ENCODE assay signal across 8 mouse cellular contexts in the genomic region with DNA sequence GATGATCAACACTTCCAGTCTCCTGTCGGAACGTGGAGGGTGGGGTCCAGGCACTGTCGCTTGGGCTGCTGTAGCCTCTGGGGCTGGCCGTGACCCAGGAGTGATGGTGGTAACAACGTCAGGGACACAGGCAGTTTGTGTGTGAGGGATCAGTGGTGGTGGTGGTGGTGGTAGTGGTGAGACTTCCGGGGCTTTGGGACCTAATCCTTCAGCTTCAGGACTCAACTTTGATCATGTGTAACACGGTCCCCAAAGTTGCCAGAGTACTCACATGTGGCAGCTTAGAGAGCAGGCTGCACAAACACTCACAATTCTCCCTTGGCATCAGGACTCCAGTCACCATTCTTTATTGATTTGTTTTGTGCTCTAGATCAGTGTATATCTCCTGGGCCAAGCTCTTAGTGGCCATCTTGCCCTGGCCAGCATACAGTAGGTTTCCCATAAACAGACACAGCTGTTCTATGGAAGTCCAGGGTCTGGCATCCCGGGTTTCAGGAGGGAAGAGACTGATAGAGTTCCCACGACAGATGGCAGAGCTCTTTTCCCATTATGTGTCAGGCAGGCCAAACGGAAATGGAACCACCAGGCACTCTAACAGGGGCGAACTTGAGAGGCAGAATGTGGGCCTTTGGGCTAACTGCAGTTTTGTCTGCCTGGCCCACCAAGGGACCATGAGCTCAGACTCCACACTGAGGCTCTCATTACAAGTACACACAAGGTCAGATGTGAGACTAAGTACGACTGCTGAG. TPM values are rescaled to one million over a fixed set of nuclear protein-coding genes. Genes with fewer than 3 reads are reported as not detected.
DNase-seq lines count a peak whose midpoint lies in the region; ATAC-seq and TF ChIP-seq lines count a peak whose summit lies in the region.

No protein-coding gene starts in this region.

- no peak for DNase-seq in cerebellum, adult 2 months
- no peak for DNase-seq in cerebellum, postnatal 36 days
- peak; percentile 62 for DNase-seq in liver, adult 2 months (ENCODE audit: extremely low read depth, low read depth, low spot score)
- DNase-seq in liver = no peak
- DNase-seq in forebrain, embryonic 14.5 days (ENCODE audit: low spot score) = no peak
- DNase-seq in liver, embryonic 14.5 days (ENCODE audit: low read depth in 3 of 3, low spot score in 3 of 3) = no peak
- DNase-seq in retina, postnatal 1 day = no peak

- H3K27ac ChIP-seq in cerebellum, adult 2 months (ENCODE audit: insufficient read depth, low read length) = peak overlapping the region; percentile 61
- peak overlapping the region; percentile 86 for H3K27ac ChIP-seq in liver, adult 2 months (replicated peaks; ENCODE audit: insufficient read depth, low read depth, low read length)
- peak overlapping the region; percentile 77 for H3K27ac ChIP-seq in forebrain, embryonic 14.5 days (ENCODE audit: low read depth, low read length)
- H3K27ac ChIP-seq in liver, embryonic 14.5 days = peak overlapping the region; percentile 78
- H3K27ac ChIP-seq in stomach, embryonic 16.5 days (ENCODE audit: low read length) = peak overlapping the region; percentile 89

- H3K4me2 ChIP-seq in forebrain, embryonic 14.5 days (ENCODE audit: low read length) = peak overlapping the region; percentile 69
- peak overlapping the region; percentile 92 for H3K4me2 ChIP-seq in liver, embryonic 14.5 days (ENCODE audit: low read depth)
- peak overlapping the region; percentile 67 for H3K4me2 ChIP-seq in stomach, embryonic 16.5 days (ENCODE audit: low read depth, low read length)

- peak overlapping the region; percentile 71 for H3K4me3 ChIP-seq in cerebellum, adult 2 months (replicated peaks; ENCODE audit: insufficient read depth, low read depth, low read length)
- peak overlapping the region; percentile 99 for H3K4me3 ChIP-seq in liver, adult 2 months (ENCODE audit: insufficient read depth, low read depth, low read length)
- peak overlapping the region; percentile 65 for H3K4me3 ChIP-seq in forebrain, embryonic 14.5 days (ENCODE audit: low read depth, low read length)
- peak overlapping the region; percentile 39 to 64 for H3K4me3 ChIP-seq in liver, embryonic 14.5 days (ENCODE audit: insufficient read depth in 1 of 2, low read depth in 2 of 2, low read length in 2 of 2)
- H3K4me3 ChIP-seq in stomach, embryonic 16.5 days (replicated peaks; ENCODE audit: low read length) = peak overlapping the region; percentile 90

- peak; percentile 14; the same call in 1 of the 2 replicates for ATAC-seq in forebrain, embryonic 14.5 days
- peak; percentile 4; the same call in 1 of the 2 replicates for ATAC-seq in liver, embryonic 14.5 days (ENCODE audit: insufficient read depth)
- peak; percentile 3 for ATAC-seq in stomach, embryonic 16.5 days (ENCODE audit: insufficient read depth, low FRiP score)

- peaks cover 4% of the 10 kb centered on the region for H3K4me1 ChIP-seq in cerebellum, adult 2 months (ENCODE audit: control insufficient read depth, insufficient read depth, low read length)
- H3K4me1 ChIP-seq in liver, adult 2 months (ENCODE audit: control insufficient read depth, insufficient read depth, low read length) = peaks cover 35% of the 10 kb centered on the region
- H3K4me1 ChIP-seq in forebrain, embryonic 14.5 days (ENCODE audit: control insufficient read depth, insufficient read depth, low read length) = peaks cover 16% of the 10 kb centered on the region
- H3K4me1 ChIP-seq in liver, embryonic 14.5 days (replicated peaks; ENCODE audit: control insufficient read depth in 2 of 2, insufficient read depth in 2 of 2, low read length in 1 of 2) = peaks cover 16 to 24% of the 10 kb centered on the region in 2 experiments
- peaks cover 22% of the 10 kb centered on the region for H3K4me1 ChIP-seq in stomach, embryonic 16.5 days (ENCODE audit: control insufficient read depth, insufficient read depth, low read length)

- no peak for TF ChIP-seq POLR2A in cerebellum, adult 2 months (IDR thresholded peaks at IDR 0.05; ENCODE audit: borderline replicate concordance, insufficient read depth, low read length)
- no peak for TF ChIP-seq POLR2A in liver, adult 2 months (IDR thresholded peaks at IDR 0.05; ENCODE audit: extremely low read depth, insufficient read depth, low read length)

- H3K27me3 ChIP-seq in cerebellum, adult 2 months (ENCODE audit: control insufficient read depth, insufficient read depth, low read length) = no peaks in the 10 kb centered on the region
- no peaks in the 10 kb centered on the region for H3K27me3 ChIP-seq in liver, adult 2 months (ENCODE audit: control insufficient read depth, insufficient read depth, low read length)
- no peaks in the 10 kb centered on the region for H3K27me3 ChIP-seq in forebrain, embryonic 14.5 days (replicated peaks; ENCODE audit: control insufficient read depth, insufficient read depth, low read length)
- H3K27me3 ChIP-seq in liver, embryonic 14.5 days (ENCODE audit: control insufficient read depth, insufficient read depth, low read length) = no peaks in the 10 kb centered on the region
- H3K27me3 ChIP-seq in stomach, embryonic 16.5 days (ENCODE audit: control insufficient read depth, insufficient read depth, low read length) = no peaks in the 10 kb centered on the region

- WGBS in cerebellum, adult 2 months = 1% methylated on average over 12 of the region's 12 CpGs
- WGBS in liver, adult 2 months = 4% methylated on average over 12 of the region's 12 CpGs
- 8% methylated on average over 12 of the region's 12 CpGs for WGBS in forebrain, embryonic 14.5 days
- WGBS in liver, embryonic 14.5 days (ENCODE audit: insufficient replicate concordance) = 4% methylated on average over 12 of the region's 12 CpGs
- WGBS in stomach, embryonic 16.5 days = 5% methylated on average over 12 of the region's 12 CpGs

- no peak for TF ChIP-seq EP300 in liver, embryonic 14.5 days (IDR thresholded peaks at IDR 0.05; ENCODE audit: low read depth)

- no peaks in the 10 kb centered on the region for H3K9me3 ChIP-seq in forebrain, embryonic 14.5 days (replicated peaks; ENCODE audit: control insufficient read depth, low read length)
- H3K9me3 ChIP-seq in liver, embryonic 14.5 days (ENCODE audit: control insufficient read depth, low read length) = no peaks in the 10 kb centered on the region
- H3K9me3 ChIP-seq in stomach, embryonic 16.5 days (replicated peaks; ENCODE audit: control insufficient read depth, low read length) = no peaks in the 10 kb centered on the region

- peak overlapping the region; percentile 99 for H3K9ac ChIP-seq in liver, adult 2 months (ENCODE audit: low read depth, low read length)
- peak overlapping the region; percentile 87 for H3K9ac ChIP-seq in forebrain, embryonic 14.5 days (ENCODE audit: low read length)
- H3K9ac ChIP-seq in liver, embryonic 14.5 days (replicated peaks) = peak overlapping the region; percentile 71
- peak overlapping the region; percentile 94 for H3K9ac ChIP-seq in stomach, embryonic 16.5 days (ENCODE audit: low read length)

- peaks cover 9% of the 10 kb centered on the region; the same call in 1 of the 2 replicates for H3K79me2 ChIP-seq in liver, adult 2 months (ENCODE audit: control insufficient read depth, insufficient read depth, low read length)

- H3K36me3 ChIP-seq in liver, adult 2 months (ENCODE audit: control insufficient read depth, insufficient read depth, low read length) = peaks cover 2% of the 10 kb centered on the region; the same call in 1 of the 2 replicates
- H3K36me3 ChIP-seq in forebrain, embryonic 14.5 days (ENCODE audit: control insufficient read depth, insufficient read depth, low read length) = peaks cover 47% of the 10 kb centered on the region
- H3K36me3 ChIP-seq in liver, embryonic 14.5 days (replicated peaks; ENCODE audit: control insufficient read depth, insufficient read depth, low read depth) = no peaks in the 10 kb centered on the region
- H3K36me3 ChIP-seq in stomach, embryonic 16.5 days (ENCODE audit: control insufficient read depth, insufficient read depth, low read length) = peaks cover 15% of the 10 kb centered on the region; the same call in 1 of the 2 replicates

- no peak for TF ChIP-seq CTCF in cerebellum, adult 2 months (IDR thresholded peaks at IDR 0.05; ENCODE audit: borderline replicate concordance, insufficient read depth, low read depth, low read length)
- TF ChIP-seq CTCF in liver, adult 2 months (IDR thresholded peaks at IDR 0.05; ENCODE audit: low read depth, low read length) = no peak
- TF ChIP-seq CTCF in liver, embryonic 14.5 days (IDR thresholded peaks at IDR 0.05; ENCODE audit: low read depth) = no peak

RNA-seq across cellular contexts. Expression of a gene that starts 0.5 kb away (rescaled TPM):
- polyA plus RNA-seq in cerebellum, adult 2 months (2012; rRNA removed) = 160 and 177 TPM in 2 replicates
- total RNA-seq in liver, adult 2 months (2014; rRNA removed) = 33.4 and 35.1 TPM in 2 replicates
- 82.7 and 86.7 TPM in 2 replicates for polyA plus RNA-seq in liver, adult 2 months (2012; rRNA removed)
- 53.0 and 59.3 TPM in 2 replicates for polyA plus RNA-seq in forebrain, embryonic 14.5 days (2014; fragmentation: Nextera tagmentation; extraction: Ambion mirVana)
- 19.4 and 35.3 TPM in 2 replicates for polyA plus RNA-seq in liver, embryonic 14.5 days (2012; rRNA removed)
- 22.5 and 25.7 TPM in 2 replicates for polyA plus RNA-seq in liver, embryonic 14.5 days (2014; fragmentation: Nextera tagmentation; extraction: Ambion mirVana)
- 87.7 and 97.6 TPM in 2 replicates for polyA plus RNA-seq in stomach, embryonic 16.5 days (2015; fragmentation: Nextera tagmentation; extraction: Ambion mirVana)

RNA-seq across cellular contexts. Expression of a gene that starts 0.6 kb away (rescaled TPM):
- polyA plus RNA-seq in cerebellum, adult 2 months (2012; rRNA removed) = 27.4 and 28.4 TPM in 2 replicates
- total RNA-seq in liver, adult 2 months (2014; rRNA removed) = 10.7 and 13.1 TPM in 2 replicates
- 20.3 and 26.3 TPM in 2 replicates for polyA plus RNA-seq in liver, adult 2 months (2012; rRNA removed)
- polyA plus RNA-seq in forebrain, embryonic 14.5 days (2014; fragmentation: Nextera tagmentation; extraction: Ambion mirVana) = 20.5 and 20.7 TPM in 2 replicates
- 1.8 and 2.0 TPM in 2 replicates for polyA plus RNA-seq in liver, embryonic 14.5 days (2012; rRNA removed)
- polyA plus RNA-seq in liver, embryonic 14.5 days (2014; fragmentation: Nextera tagmentation; extraction: Ambion mirVana) = 1.8 and 2.5 TPM in 2 replicates
- 11.2 and 13.2 TPM in 2 replicates for polyA plus RNA-seq in stomach, embryonic 16.5 days (2015; fragmentation: Nextera tagmentation; extraction: Ambion mirVana)

RNA-seq across cellular contexts. Expression of a gene that starts 28.0 kb away (rescaled TPM):
- 88.3 and 90.5 TPM in 2 replicates for polyA plus RNA-seq in cerebellum, adult 2 months (2012; rRNA removed)
- total RNA-seq in liver, adult 2 months (2014; rRNA removed) = 2.7 and 3.8 TPM in 2 replicates
- polyA plus RNA-seq in liver, adult 2 months (2012; rRNA removed) = 8.9 and 11.5 TPM in 2 replicates
- polyA plus RNA-seq in forebrain, embryonic 14.5 days (2014; fragmentation: Nextera tagmentation; extraction: Ambion mirVana) = 66.9 and 74.6 TPM in 2 replicates
- polyA plus RNA-seq in liver, embryonic 14.5 days (2012; rRNA removed) = 12.4 and 13.2 TPM in 2 replicates
- 8.5 and 11.0 TPM in 2 replicates for polyA plus RNA-seq in liver, embryonic 14.5 days (2014; fragmentation: Nextera tagmentation; extraction: Ambion mirVana)
- polyA plus RNA-seq in stomach, embryonic 16.5 days (2015; fragmentation: Nextera tagmentation; extraction: Ambion mirVana) = 43.2 and 46.7 TPM in 2 replicates

RNA-seq across cellular contexts. Expression of a gene that starts 49.6 kb away (rescaled TPM):
- 6.8 and 7.2 TPM in 2 replicates for polyA plus RNA-seq in cerebellum, adult 2 months (2012; rRNA removed)
- total RNA-seq in liver, adult 2 months (2014; rRNA removed) = 3.3 and 3.4 TPM in 2 replicates
- 3.4 and 3.8 TPM in 2 replicates for polyA plus RNA-seq in liver, adult 2 months (2012; rRNA removed)
- polyA plus RNA-seq in forebrain, embryonic 14.5 days (2014; fragmentation: Nextera tagmentation; extraction: Ambion mirVana) = 7.3 and 9.5 TPM in 2 replicates
- polyA plus RNA-seq in liver, embryonic 14.5 days (2012; rRNA removed) = 3.7 and 4.4 TPM in 2 replicates
- 5.0 and 5.6 TPM in 2 replicates for polyA plus RNA-seq in liver, embryonic 14.5 days (2014; fragmentation: Nextera tagmentation; extraction: Ambion mirVana)
- 13.0 and 13.8 TPM in 2 replicates for polyA plus RNA-seq in stomach, embryonic 16.5 days (2015; fragmentation: Nextera tagmentation; extraction: Ambion mirVana)

RNA-seq across cellular contexts. Expression of a gene that starts 49.8 kb away (rescaled TPM):
- 16.4 and 17.5 TPM in 2 replicates for polyA plus RNA-seq in cerebellum, adult 2 months (2012; rRNA removed)
- total RNA-seq in liver, adult 2 months (2014; rRNA removed) = 9.3 and 12.8 TPM in 2 replicates
- polyA plus RNA-seq in liver, adult 2 months (2012; rRNA removed) = 6.2 and 7.7 TPM in 2 replicates
- polyA plus RNA-seq in forebrain, embryonic 14.5 days (2014; fragmentation: Nextera tagmentation; extraction: Ambion mirVana) = 7.9 and 8.5 TPM in 2 replicates
- 3.3 and 4.2 TPM in 2 replicates for polyA plus RNA-seq in liver, embryonic 14.5 days (2012; rRNA removed)
- polyA plus RNA-seq in liver, embryonic 14.5 days (2014; fragmentation: Nextera tagmentation; extraction: Ambion mirVana) = 3.0 and 3.6 TPM in 2 replicates
- polyA plus RNA-seq in stomach, embryonic 16.5 days (2015; fragmentation: Nextera tagmentation; extraction: Ambion mirVana) = 5.6 and 6.1 TPM in 2 replicates
